Mouse (Mus musculus): ENCODE measurements around the gene Cdk2. TPM values are rescaled to one million over a fixed set of nuclear protein-coding genes. Genes with fewer than 3 reads are reported as not detected.

Gene Cdk2
- polyA plus RNA-seq, 1 experiment, result 4.6 TPM

DNA sequence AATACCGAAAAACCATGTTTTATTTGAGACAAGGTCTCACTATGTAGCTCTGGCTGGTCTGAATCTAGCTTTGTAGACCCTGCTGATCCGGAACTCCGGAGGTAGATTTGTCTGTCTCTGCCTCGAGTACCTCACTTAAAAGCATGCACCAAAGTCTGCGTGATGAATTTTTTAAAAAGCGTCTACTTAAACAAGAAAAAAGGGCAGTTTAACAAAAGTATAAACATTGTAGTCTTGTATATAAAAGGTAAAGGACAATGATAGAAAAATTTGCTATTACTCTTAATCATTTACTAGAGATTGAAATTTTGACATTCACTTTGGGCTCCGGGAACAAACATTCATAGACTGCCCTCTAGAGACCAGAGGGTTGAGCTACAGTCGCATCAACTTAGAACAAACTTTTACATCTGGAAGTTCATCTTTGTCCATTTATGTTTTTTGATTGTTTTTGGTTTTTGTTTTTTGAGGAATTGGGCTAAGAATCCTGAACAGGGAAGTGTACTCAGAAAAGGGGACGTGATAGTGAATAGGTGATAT, 30.3 kb downstream of the Cdk2 start:
- H3K4me1 ChIP-seq (ENCODE audit: control insufficient read depth, insufficient read depth, low read length), result peaks cover 2% of the 10 kb centered on the region; the same call in 1 of the 2 replicates
- peak overlapping the region; percentile 77 for H3K4me3 ChIP-seq (ENCODE audit: insufficient read depth, low read length)
- peak overlapping the region; percentile 91 for H3K27ac ChIP-seq (ENCODE audit: insufficient read depth, low read length)
- TF ChIP-seq POLR2A (IDR thresholded peaks at IDR 0.05; ENCODE audit: extremely low read depth, insufficient read depth, low read length) (no peak), CTCF (IDR thresholded peaks at IDR 0.05; ENCODE audit: extremely low read depth, insufficient read depth, low read length) (peak; percentile 45; the same call in 1 of the 2 replicates)

- H3K4me1 ChIP-seq (ENCODE audit: control insufficient read depth, insufficient read depth, low read length), result peaks cover 2% of the 10 kb centered on the region; the same call in 1 of the 2 replicates
- peak within 1 kb of the TSS; percentile 77 for H3K4me3 ChIP-seq (ENCODE audit: insufficient read depth, low read length)
- TF ChIP-seq CTCF (IDR thresholded peaks at IDR 0.05; ENCODE audit: extremely low read depth, insufficient read depth, low read length), result no peak
- peak; percentile 50; the same call in 1 of the 2 replicates for TF ChIP-seq POLR2A (IDR thresholded peaks at IDR 0.05; ENCODE audit: extremely low read depth, insufficient read depth, low read length)
- H3K27ac ChIP-seq (ENCODE audit: insufficient read depth, low read length), result peak within 1 kb of the TSS; percentile 91
These were observed 30.9 kb downstream of the Cdk2 start, which contains the start of gene Suox for GRCm38 (mm10) chr10:128673763-128674468. Suox (minus strand) TSS chr10:128674073.

DNA sequence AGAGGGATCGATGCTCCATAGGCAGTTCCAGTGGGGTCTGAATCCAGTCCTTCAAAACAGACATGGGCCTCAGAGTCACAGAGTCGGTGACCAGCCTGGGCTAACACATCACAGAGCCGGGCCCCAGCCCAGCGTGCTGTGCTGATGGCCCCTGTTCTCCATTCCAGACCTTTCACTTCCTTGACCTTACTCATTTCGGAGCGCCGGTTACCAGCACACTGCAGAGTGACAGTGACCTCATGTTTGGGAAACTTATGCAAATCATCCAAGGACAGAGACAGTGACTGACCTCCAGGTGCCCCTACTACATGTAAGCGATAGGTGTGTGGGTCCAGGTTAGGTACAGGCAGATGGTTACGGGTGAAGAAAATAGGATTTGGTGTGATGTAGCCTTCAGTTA, 33.7 kb downstream of the Cdk2 start:
- no peak for TF ChIP-seq POLR2A (IDR thresholded peaks at IDR 0.05; ENCODE audit: extremely low read depth, insufficient read depth, low read length)

GRCm38 (mm10) chr10:128668790-128669672, 35.8 kb downstream of the Cdk2 start:
- H3K27ac ChIP-seq (ENCODE audit: insufficient read depth, low read length), result peak overlapping the region; percentile 74; the same call in 1 of the 2 replicates
- no peak for TF ChIP-seq CTCF (IDR thresholded peaks at IDR 0.05; ENCODE audit: extremely low read depth, insufficient read depth, low read length)
- no peak for TF ChIP-seq POLR2A (IDR thresholded peaks at IDR 0.05; ENCODE audit: extremely low read depth, insufficient read depth, low read length)
- H3K4me1 ChIP-seq (ENCODE audit: control insufficient read depth, insufficient read depth, low read length), result peaks cover 2% of the 10 kb centered on the region; the same call in 1 of the 2 replicates
- H3K4me3 ChIP-seq (ENCODE audit: insufficient read depth, low read length), result peak overlapping the region; percentile 80

More for the DNA sequence above, 33.7 kb downstream of the Cdk2 start:
- H3K27ac ChIP-seq (ENCODE audit: insufficient read depth, low read length), result no peak overlapping the region
- H3K4me3 ChIP-seq (ENCODE audit: insufficient read depth, low read length), result no peak overlapping the region
- peaks cover 2% of the 10 kb centered on the region; the same call in 1 of the 2 replicates for H3K4me1 ChIP-seq (ENCODE audit: control insufficient read depth, insufficient read depth, low read length)

GRCm38 (mm10) chr10:128665806-128666205, 39.0 kb downstream of the Cdk2 start:
- H3K4me1 ChIP-seq (ENCODE audit: control insufficient read depth, insufficient read depth, low read length), result no peaks in the 10 kb centered on the region
- no peak overlapping the region for H3K27ac ChIP-seq (ENCODE audit: insufficient read depth, low read length)
- H3K4me3 ChIP-seq (ENCODE audit: insufficient read depth, low read length), result no peak overlapping the region
- no peak for TF ChIP-seq CTCF (IDR thresholded peaks at IDR 0.05; ENCODE audit: extremely low read depth, insufficient read depth, low read length)
- TF ChIP-seq POLR2A (IDR thresholded peaks at IDR 0.05; ENCODE audit: extremely low read depth, insufficient read depth, low read length), result no peak

DNA sequence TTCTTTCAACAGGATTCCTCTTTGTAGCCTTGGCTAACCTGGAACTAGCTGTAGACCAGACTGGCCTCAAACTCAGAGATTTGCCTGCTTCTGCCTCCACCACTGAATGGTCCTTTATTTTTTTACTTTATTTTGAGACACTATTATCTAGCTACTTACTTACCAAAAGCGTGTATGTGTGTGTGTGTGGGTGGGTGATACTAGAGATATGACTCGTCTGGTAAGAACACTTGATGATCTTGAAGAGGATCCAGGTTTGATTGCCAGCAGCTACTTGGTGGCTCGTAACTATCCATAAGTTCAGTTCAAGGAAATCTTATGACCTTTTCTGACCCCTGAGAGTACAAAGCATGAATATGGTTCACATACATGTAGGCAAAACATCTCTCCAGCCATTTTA, 39.5 kb downstream of the Cdk2 start:
- no peak overlapping the region for H3K27ac ChIP-seq (ENCODE audit: insufficient read depth, low read length)
- no peak for TF ChIP-seq POLR2A (IDR thresholded peaks at IDR 0.05; ENCODE audit: extremely low read depth, insufficient read depth, low read length)
- TF ChIP-seq CTCF (IDR thresholded peaks at IDR 0.05; ENCODE audit: extremely low read depth, insufficient read depth, low read length), result no peak
- H3K4me3 ChIP-seq (ENCODE audit: insufficient read depth, low read length), result no peak overlapping the region
- no peaks in the 10 kb centered on the region for H3K4me1 ChIP-seq (ENCODE audit: control insufficient read depth, insufficient read depth, low read length)

DNA sequence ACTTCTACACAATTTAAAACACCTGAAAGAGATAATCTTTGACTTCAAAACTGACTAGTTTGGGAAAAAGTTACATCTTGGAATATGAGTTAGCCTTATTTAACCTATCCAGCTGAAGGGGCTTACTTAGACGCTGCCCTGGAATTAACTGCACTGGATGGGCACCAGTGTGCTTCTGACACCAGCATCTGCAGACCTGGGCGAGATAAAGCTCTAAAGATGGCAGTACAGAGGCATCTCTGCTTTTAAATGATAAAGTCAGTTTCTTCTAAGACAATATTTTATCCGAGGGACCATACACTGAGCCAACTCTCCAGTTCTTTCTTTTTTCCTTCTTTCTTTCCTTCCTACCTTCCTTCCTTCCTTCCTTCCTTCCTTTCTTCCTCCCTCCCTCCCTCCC, 40.0 kb downstream of the Cdk2 start:
- H3K4me1 ChIP-seq (ENCODE audit: control insufficient read depth, insufficient read depth, low read length), result no peaks in the 10 kb centered on the region
- TF ChIP-seq POLR2A (IDR thresholded peaks at IDR 0.05; ENCODE audit: extremely low read depth, insufficient read depth, low read length), result no peak
- no peak for TF ChIP-seq CTCF (IDR thresholded peaks at IDR 0.05; ENCODE audit: extremely low read depth, insufficient read depth, low read length)

DNA sequence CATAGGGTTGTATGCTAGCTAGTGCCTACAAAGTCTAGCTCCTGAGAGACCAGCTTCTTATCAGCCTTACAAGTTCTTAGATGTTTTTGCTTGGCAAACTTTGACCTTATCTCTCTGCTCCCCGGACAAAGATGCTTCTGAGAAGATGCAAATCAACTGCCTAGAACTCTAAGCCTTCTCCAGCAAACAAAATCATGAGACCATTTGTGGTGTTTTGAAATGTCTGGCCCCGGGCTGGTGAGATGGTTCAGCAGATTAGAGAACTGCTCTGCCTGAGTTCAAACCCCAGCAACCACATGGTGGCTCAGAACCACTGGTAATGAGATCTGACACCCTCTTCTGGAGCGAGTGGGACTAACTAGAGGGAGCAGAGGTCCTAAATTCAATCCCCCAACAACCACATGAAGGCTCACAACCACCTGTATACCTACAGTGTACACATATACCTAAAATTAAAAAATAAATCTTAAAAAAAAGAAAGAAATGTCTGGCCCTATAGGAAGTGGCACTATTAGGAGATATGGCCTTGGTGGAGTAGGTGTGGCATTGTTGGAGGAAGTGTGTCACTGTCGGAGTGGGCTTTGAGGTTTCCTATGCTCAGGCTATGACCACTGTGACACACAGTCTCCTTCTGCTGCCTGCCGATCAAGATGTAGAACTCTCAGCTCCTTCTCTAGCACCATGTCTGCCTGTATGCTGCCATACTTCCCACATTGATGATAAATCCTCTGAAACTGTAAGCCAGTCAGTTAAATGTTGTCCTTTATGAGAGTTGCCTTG, 41.2 kb downstream of the Cdk2 start:
- H3K4me1 ChIP-seq (ENCODE audit: control insufficient read depth, insufficient read depth, low read length), result no peaks in the 10 kb centered on the region
- no peak overlapping the region for H3K27ac ChIP-seq (ENCODE audit: insufficient read depth, low read length)
- H3K4me3 ChIP-seq (ENCODE audit: insufficient read depth, low read length), result no peak overlapping the region
- TF ChIP-seq CTCF (IDR thresholded peaks at IDR 0.05; ENCODE audit: extremely low read depth, insufficient read depth, low read length) (no peak), POLR2A (IDR thresholded peaks at IDR 0.05; ENCODE audit: extremely low read depth, insufficient read depth, low read length) (no peak)

More for the DNA sequence above, 40.0 kb downstream of the Cdk2 start:
- no peak overlapping the region for H3K4me3 ChIP-seq (ENCODE audit: insufficient read depth, low read length)
- no peak overlapping the region for H3K27ac ChIP-seq (ENCODE audit: insufficient read depth, low read length)

DNA sequence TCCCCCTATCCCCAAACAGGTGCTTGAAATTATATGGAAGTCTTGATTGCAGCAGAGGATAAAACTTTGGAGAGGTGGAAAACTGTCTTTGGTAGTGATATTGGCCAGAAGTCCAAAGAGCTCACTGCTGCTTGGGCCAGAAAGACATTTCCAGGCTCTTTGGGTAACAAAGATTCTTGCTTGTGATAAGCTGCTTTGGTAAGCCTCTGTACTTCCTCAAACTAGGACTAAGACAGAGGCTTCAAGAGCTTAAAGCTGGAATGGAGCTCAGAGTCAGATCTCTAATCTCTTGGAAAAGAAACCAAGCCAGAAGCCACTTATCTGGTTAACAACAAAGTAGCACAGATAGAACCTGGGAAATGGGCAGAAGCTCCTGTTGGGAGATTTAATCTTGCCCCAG, 42.4 kb downstream of the Cdk2 start:
- Histone ChIP-seq H3K4me1 (ENCODE audit: control insufficient read depth, insufficient read depth, low read length) (no peaks in the 10 kb centered on the region), H3K27ac (ENCODE audit: insufficient read depth, low read length) (no peak overlapping the region), H3K4me3 (ENCODE audit: insufficient read depth, low read length) (no peak overlapping the region)
- TF ChIP-seq POLR2A (IDR thresholded peaks at IDR 0.05; ENCODE audit: extremely low read depth, insufficient read depth, low read length) (no peak), CTCF (IDR thresholded peaks at IDR 0.05; ENCODE audit: extremely low read depth, insufficient read depth, low read length) (no peak)

Measured in cortical plate, adult 2 months (tissue).